Mouse (Mus musculus): ENCODE results near the gene Fam71e1. TPM values are rescaled to one million over a fixed set of nuclear protein-coding genes. Genes with fewer than 3 reads are reported as not detected.
A peak's percentile ranks its signal among the peaks of the same experiment; 100 is the strongest.

Gene Fam71e1
- total RNA-seq, 2 experiments from 2014 or later, result 19.3 to 23.4 TPM

DNA sequence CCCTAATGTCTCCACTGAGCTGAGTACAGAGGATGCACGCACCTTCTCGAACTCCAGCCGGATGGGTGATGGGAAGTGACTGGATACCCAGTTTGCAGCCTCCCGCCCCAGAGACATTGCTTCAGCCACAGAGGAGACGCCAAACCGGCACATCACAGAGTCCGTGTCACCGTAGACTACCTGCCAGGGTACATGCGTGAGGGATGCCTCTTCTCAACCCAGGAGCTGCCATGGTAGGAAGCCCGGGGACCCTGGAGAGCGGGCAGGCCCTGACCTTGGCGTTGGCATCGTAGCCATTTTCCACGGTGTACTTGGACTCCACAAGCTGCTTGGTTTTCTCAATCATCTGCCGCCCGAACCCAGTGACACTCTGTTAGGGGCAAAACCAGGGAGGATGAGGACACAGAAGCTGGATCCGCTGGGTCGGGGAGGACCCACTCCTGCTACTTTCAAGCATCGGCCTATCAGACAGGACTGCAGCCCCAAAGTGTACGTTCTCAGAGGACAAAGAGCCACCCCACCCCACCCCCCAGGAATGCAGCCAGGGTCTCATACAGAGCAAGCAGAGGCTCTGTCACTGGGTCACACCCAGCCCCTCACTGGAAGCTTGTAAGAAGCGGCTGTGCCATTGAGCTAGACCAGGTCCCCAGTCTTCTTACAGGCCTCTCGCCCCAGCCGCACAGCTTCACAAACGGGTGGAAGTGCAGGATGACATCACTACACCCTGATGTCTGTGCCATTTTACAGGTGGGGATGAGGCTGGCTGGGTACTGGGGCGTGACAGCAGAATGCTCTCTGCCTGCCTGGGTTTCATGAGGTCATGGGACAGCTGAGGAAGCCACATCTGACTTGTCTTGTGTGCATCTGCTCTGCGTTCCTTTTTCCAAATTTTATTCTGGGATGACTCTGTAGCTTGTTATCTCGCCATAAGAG is 39.5 kb downstream of the Fam71e1 start:
- Histone ChIP-seq H3K27ac (no peak overlapping the region), H3K4me3 (no peak overlapping the region)
- no peak for DNase-seq (ENCODE audit: low spot score in 2 of 2)
- no peak for TF ChIP-seq CTCF (conservative IDR thresholded peaks at IDR 0.05)

GRCm38 (mm10) chr7:44536590-44536968 is 40.2 kb downstream of the Fam71e1 start:
- DNase-seq (ENCODE audit: low spot score in 2 of 2), result no peak
- Histone ChIP-seq H3K27ac (no peak overlapping the region), H3K4me3 (no peak overlapping the region)
- no peak for TF ChIP-seq CTCF (conservative IDR thresholded peaks at IDR 0.05)

DNA sequence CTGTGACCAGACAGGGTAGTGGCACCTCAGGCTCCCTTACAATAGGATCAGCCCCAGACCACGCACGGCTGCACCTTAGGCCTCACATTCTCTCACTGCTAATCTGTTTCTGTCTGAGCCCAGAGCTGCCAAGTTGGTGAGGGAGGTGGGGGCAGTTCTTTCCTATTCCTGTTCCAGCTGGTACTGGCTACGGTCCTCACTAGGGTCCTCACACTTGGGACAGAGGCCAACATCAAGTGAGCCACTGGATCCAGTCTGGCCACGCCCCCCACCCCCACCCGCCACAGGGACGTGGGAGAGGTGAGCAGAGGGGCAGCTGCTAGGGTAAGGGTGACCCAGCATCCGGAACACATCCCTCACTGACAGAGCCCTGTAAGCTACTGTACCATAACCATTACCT is 40.6 kb downstream of the Fam71e1 start:
- no peak for TF ChIP-seq CTCF (conservative IDR thresholded peaks at IDR 0.05)
- H3K27ac ChIP-seq, result no peak overlapping the region

DNA sequence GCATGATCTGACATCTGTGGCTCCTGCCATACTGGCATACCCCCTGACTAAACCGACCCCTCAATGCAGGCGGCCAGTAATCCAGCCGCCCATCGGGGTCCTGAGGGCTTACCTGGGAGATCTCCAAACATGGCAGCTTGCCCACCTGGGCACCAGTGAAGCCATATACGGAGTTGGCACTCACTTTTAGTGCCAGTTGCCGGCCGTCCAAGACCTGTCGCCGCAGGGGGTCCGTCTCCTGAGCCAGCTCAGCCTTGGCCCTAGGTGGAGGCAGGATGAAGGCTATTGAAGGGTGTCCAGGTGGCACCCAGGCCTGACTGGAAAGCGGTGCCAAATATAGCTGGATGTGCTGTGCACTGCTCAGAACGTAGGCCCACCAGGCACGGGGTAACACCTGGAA is 41.1 kb downstream of the Fam71e1 start:
- no peak for TF ChIP-seq CTCF (conservative IDR thresholded peaks at IDR 0.05)
- DNase-seq (ENCODE audit: low spot score in 2 of 2), result no peak
- Histone ChIP-seq H3K4me3 (no peak overlapping the region), H3K27ac (no peak overlapping the region)

More for the DNA sequence above, 40.6 kb downstream of the Fam71e1 start:
- no peak overlapping the region for H3K4me3 ChIP-seq
- DNase-seq (ENCODE audit: low spot score in 2 of 2), result no peak

- Histone ChIP-seq H3K27ac (no peak overlapping the region), H3K4me3 (no peak overlapping the region)
- no peak for DNase-seq (ENCODE audit: low spot score in 2 of 2)
- no peak for TF ChIP-seq CTCF (conservative IDR thresholded peaks at IDR 0.05)
Measured at GRCm38 (mm10) chr7:44538756-44539624, 42.6 kb downstream of the Fam71e1 start.

DNA sequence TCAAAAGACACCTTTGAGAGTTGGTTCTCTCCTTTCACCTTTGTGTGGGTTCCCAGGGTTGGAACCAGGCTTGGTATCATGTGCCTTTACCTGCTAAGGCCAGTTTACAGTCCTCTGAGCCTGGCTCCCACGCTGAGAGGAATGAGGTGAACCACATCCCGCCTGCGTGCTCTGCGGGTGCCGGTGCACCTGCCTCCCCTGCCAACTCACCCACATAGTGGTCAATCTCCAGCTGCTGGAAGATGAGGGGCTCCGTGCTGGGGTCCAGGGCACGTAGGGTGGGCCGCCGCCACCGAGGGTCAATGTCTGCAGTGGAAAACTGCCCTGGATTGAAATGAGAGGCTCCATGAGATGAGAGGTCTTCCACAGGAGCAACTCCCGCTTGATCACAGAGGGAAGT is 46.2 kb downstream of the Fam71e1 start:
- no peak for TF ChIP-seq CTCF (conservative IDR thresholded peaks at IDR 0.05)
- DNase-seq (ENCODE audit: low spot score in 2 of 2), result no peak
- Histone ChIP-seq H3K4me3 (no peak overlapping the region), H3K27ac (no peak overlapping the region)

- no peak for TF ChIP-seq CTCF (conservative IDR thresholded peaks at IDR 0.05)
Measured at GRCm38 (mm10) chr7:44543071-44543470, 46.7 kb downstream of the Fam71e1 start.

GRCm38 (mm10) chr7:44546274-44546673 is 49.9 kb downstream of the Fam71e1 start:
- H3K4me3 ChIP-seq, result no peak overlapping the region
- no peak overlapping the region for H3K27ac ChIP-seq
- no peak for DNase-seq (ENCODE audit: low spot score in 2 of 2)
- TF ChIP-seq CTCF (conservative IDR thresholded peaks at IDR 0.05), result no peak

More at GRCm38 (mm10) chr7:44543071-44543470, 46.7 kb downstream of the Fam71e1 start:
- H3K27ac ChIP-seq, result no peak overlapping the region
- no peak overlapping the region for H3K4me3 ChIP-seq
- no peak for DNase-seq (ENCODE audit: low spot score in 2 of 2)

GRCm38 (mm10) chr7:44547041-44547440 is 50.7 kb downstream of the Fam71e1 start:
- Histone ChIP-seq H3K4me3 (no peak overlapping the region), H3K27ac (no peak overlapping the region)
- DNase-seq (ENCODE audit: low spot score in 2 of 2), result no peak
- no peak for TF ChIP-seq CTCF (conservative IDR thresholded peaks at IDR 0.05)

- peak overlapping the region; percentile 69; the same call in 1 of the 2 replicates for H3K4me3 ChIP-seq
- no peak overlapping the region for H3K27ac ChIP-seq
- DNase-seq (ENCODE audit: low spot score in 2 of 2), result no peak
- TF ChIP-seq CTCF (conservative IDR thresholded peaks at IDR 0.05), result no peak
Measured at GRCm38 (mm10) chr7:44547725-44548124, 51.3 kb downstream of the Fam71e1 start.

DNA sequence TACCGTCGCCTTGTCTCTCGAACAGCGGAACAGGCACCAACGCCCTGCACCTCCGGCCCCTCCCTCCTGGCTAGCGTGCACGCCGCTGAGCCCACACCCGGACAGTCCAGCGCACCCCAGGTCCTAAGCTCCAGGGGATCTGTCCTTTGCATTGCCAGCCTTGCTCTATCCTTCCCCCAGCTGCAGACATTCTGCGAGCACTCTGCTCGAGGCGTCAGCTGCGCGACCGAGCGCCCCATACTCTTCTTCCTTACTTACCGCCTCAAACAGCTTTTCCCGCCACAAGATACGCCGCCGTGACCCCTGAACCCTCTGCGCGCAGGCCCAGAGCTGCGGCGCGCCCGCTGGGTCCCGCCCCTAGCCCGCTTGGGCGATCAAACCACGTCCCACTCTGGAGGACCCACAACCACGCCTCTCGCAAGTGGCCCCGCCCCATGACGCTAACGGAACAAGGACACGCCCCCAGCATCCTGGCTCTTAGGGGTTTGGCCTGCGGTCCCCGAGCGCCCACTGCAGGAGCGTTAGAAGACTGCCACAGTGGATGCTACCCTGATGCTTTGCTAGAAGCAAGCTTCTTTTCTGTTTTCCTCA is 52.2 kb downstream of the Fam71e1 start, which contains the start of gene Pold1:
Gene Pold1, minus strand, starts transcription at position 353 of the 591 bp plus-strand sequence.
- peak within 1 kb of the TSS; percentile 2; the same call in 1 of the 2 replicates for H3K27ac ChIP-seq
- peak; percentile 93 for TF ChIP-seq CTCF (conservative IDR thresholded peaks at IDR 0.05)

DNA sequence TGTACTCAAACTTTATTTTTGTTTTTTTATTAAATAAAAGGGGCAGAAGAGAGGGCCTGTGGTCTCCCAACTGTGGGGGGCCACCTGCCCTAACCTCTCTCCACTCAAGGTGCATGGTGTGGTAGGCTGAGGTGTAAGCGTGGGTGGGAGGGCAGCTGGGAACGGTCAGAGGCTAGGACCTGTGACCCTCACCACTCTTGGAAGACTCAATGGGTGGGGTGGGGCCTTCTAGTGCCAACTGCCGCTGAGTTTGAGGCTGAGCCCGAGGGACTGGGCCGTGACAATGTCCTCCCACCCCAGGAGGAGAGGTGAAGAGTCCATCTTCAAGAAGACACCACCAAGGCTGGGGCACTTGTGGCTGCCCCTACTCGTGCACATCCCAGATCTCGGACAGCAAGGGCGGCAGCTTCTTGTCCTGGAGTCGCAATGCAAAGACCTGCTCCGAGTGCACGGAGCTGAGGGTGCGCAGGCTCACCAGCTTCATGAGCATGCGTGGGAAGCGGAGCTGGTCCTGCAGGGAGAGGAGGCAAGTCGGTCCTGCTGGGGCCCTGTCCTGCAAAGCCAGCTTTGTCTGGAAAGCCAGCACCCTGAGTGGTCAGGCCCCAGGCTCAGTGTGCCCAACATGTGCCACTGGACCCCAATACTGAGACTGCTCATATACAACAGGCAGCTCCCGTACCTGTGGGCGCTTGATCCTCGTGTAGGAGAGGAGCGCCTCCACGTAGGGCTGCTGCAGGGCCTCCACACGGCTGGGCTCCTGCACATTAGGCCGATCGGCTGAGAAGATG is 53.4 kb downstream of the Fam71e1 start:
- Histone ChIP-seq H3K4me3 (no peak overlapping the region), H3K27ac (no peak overlapping the region)
- no peak for TF ChIP-seq CTCF (conservative IDR thresholded peaks at IDR 0.05)
- no peak for DNase-seq (ENCODE audit: low spot score in 2 of 2)

More for the DNA sequence above, 52.2 kb downstream of the Fam71e1 start, which contains the start of gene Pold1:
- DNase-seq (ENCODE audit: low spot score in 2 of 2), result peak; percentile 99 to 100
- peak within 1 kb of the TSS; percentile 69 for H3K4me3 ChIP-seq
